Mouse (Mus musculus) heart, embryonic 14.5 days (tissue): ENCODE results near the gene Pole3. TPM values are rescaled to one million over a fixed set of nuclear protein-coding genes. Genes with fewer than 3 reads are reported as not detected.
A peak's percentile ranks its signal among the peaks of the same experiment; 100 is the strongest.
"Not testable (repeated sequence)": the region's sequence is repeated elsewhere in the genome, so short reads cannot be mapped to it uniquely, and the experiment has no call there.

Experiments used
- ATAC-seq: fragments of 200-750 bp; cut with Nextera tagmentation; 2 replicates; pipeline ENCODE4 v1.8.0; 2017; ENCODE audit warnings: low read depth, moderate TSS enrichment; ENCODE audit not compliant: insufficient number of reproducible peaks, insufficient read depth, low FRiP score
- H3K27ac ChIP-seq, 2 experiments: fragments of 200-500 bp in 1 of 2; fragments of 300-500 bp in 1 of 2; sonication (generic) in 1 of 2; replicated peaks in 1 of 2; 2 replicates each; pipeline ENCODE4 v1.5.1; 2012 to 2014; ENCODE audit warnings: low read depth in 2 of 2, low read length in 2 of 2, control low read depth in 1 of 2, mild to moderate bottlenecking in 1 of 2, mixed read lengths in 1 of 2; ENCODE audit not compliant: control insufficient read depth in 1 of 2, insufficient read depth in 1 of 2
- H3K27me3 ChIP-seq: fragments of 300-500 bp; sonication (generic); 2 replicates; pipeline ENCODE4 v1.6.1; 2014; ENCODE audit warnings: mild to moderate bottlenecking, low read length, control low read depth; ENCODE audit not compliant: control insufficient read depth, insufficient read depth
- H3K36me3 ChIP-seq: fragments of 300-500 bp; sonication (generic); 2 replicates; pipeline ENCODE4 v1.6.1; 2014; ENCODE audit warnings: mild to moderate bottlenecking, control low read depth, low read length, mixed read lengths; ENCODE audit not compliant: control insufficient read depth, insufficient read depth
- H3K4me1 ChIP-seq, 2 experiments: fragments of 200-500 bp in 1 of 2; fragments of 300-500 bp in 1 of 2; sonication (generic) in 1 of 2; 2 replicates each; pipeline ENCODE4 v1.6.1; 2012 to 2014; ENCODE audit warnings: low read length in 2 of 2, control low read depth in 1 of 2, mixed read lengths in 1 of 2; ENCODE audit not compliant: control insufficient read depth in 2 of 2, insufficient read depth in 2 of 2
- H3K4me2 ChIP-seq: fragments of 300-500 bp; sonication (generic); 2 replicates; pipeline ENCODE4 v1.6.1; 2014; ENCODE audit warnings: mild to moderate bottlenecking, low read length
- H3K4me3 ChIP-seq, 2 experiments: fragments of 200-500 bp in 1 of 2; fragments of 300-500 bp in 1 of 2; sonication (generic) in 1 of 2; 2 replicates each; pipeline ENCODE4 v1.5.1; 2012 to 2014; ENCODE audit warnings: low read length in 2 of 2, mild to moderate bottlenecking in 2 of 2, control low read depth in 1 of 2, low read depth in 1 of 2, moderate library complexity in 1 of 2; ENCODE audit not compliant: control insufficient read depth in 1 of 2, insufficient read depth in 1 of 2
- H3K9ac ChIP-seq: fragments of 300-500 bp; sonication (generic); 2 replicates; pipeline ENCODE4 v1.6.1; 2014; ENCODE audit warnings: mild to moderate bottlenecking, low read length
- H3K9me3 ChIP-seq: fragments of 300-500 bp; sonication (generic); 2 replicates; pipeline ENCODE4 v1.6.1; 2016; ENCODE audit warnings: low read length, control low read depth; ENCODE audit not compliant: control insufficient read depth
- WGBS: fragments of 180-500 bp; shearing (Covaris S2); extraction: QIAGEN DNeasy Blood & Tissue Kit; methylation state at CpG from one replicate; pipeline ENCODE4 v1.1.7; 2014; 5-methylcytosine and 5-hydroxymethylcytosine counted together
- polyA plus RNA-seq: library from polyadenylated mRNA; unstranded; fragments of >200 nt; fragmentation: Nextera tagmentation; extraction: Ambion mirVana; gene quantifications from 2 replicates; pipeline ENCODE4 v1.2.1, GENCODE M21; 2014

The Pole3 gene
- polyA plus RNA-seq, 1 experiment from 2014 or later: 50.7 TPM

DNA sequence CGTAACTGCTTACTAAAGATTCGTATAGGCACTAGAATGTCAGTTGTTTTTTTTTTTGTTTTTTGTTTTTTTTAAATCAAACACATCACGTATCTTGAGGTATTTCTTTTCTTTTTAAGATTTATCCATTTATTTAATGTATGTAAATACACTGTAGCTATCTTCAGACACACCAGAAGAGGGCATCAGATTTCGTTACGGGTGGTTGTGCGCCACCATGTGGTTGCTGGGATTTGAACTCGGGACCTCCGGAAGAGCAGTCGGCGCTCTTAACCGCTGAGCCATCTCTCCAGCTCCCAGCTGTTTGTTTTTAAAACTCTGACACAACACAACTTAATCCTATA is 45.3 kb downstream of the Pole3 start:
- 13% methylated on average over 11 of the region's 11 CpGs for WGBS
- H3K4me3 ChIP-seq: peak overlapping the region; percentile 41 to 51
- not testable (repeated sequence) for ATAC-seq, H3K4me1 ChIP-seq, H3K27me3 ChIP-seq, H3K36me3 ChIP-seq, H3K9me3 ChIP-seq, H3K27ac ChIP-seq, H3K9ac ChIP-seq
- peak overlapping the region; percentile 92 for H3K4me2 ChIP-seq

DNA sequence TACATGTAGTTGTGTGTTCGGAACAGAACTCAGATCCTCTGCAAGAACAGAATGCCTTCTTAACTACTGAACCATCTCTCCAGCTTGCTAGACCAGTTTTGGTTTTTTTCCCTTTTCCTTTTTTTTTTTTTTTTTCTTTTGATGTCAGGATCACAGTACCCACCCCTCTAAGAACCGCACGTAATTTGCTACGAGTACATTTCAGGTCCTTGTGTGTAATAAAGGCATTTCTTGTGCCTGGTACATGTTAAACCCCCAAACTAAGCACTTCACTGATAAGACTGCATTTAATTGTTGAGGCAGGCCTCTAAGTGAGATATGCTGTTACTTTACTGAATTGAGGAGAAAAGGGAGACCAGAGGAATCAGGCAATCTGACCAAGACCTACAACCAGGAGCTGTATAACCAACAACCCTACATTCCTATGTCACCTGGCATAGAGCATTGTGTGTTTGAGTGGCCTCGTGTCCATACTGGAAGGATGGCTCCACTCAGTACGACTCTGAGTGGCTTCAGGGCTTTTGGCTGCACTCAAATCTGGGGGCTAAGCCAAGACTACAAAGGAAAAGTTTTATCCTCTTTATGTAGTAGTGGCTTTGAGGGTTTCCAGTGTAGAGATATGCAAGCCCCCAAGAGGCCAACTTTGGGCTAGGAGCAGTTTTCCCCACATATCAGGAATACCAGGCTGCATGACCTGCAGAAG is 47.2 kb downstream of the Pole3 start:
- Histone ChIP-seq H3K27me3 (no peaks in the 10 kb centered on the region), H3K27ac (no peak overlapping the region), H3K4me3 (no peak overlapping the region), H3K4me1 (peaks cover 0 to 7% of the 10 kb centered on the region in 2 experiments; a peak in 3 of 4 replicates), H3K9ac (no peak overlapping the region), H3K4me2 (no peak overlapping the region), H3K36me3 (no peaks in the 10 kb centered on the region), H3K9me3 (no peaks in the 10 kb centered on the region)
- ATAC-seq: no peak
- 73% methylated on average over 6 of the region's 6 CpGs for WGBS

DNA sequence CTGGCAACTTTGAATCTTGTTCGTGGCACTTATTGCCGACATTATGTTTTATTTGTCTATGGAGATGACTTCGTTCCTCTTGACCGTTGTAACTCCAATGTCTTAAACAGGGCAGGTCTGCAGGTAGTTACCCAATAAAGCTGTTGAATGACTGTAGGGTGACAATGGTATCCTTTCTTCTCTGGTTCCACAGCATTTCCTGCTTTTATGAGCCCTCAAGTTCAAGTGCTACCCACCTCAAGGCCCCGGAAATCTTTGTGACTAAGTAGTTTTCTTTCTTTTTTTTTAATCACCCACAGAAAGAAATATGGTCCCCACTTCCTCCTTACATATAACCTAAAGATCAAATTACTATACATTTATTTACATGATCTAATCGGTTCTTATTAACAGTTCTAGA is 49.1 kb downstream of the Pole3 start:
- ATAC-seq: no peak
- WGBS: 86% methylated on average over 6 of the region's 6 CpGs
- Histone ChIP-seq H3K4me3 (no peak overlapping the region), H3K27ac (no peak overlapping the region), H3K9ac (no peak overlapping the region), H3K4me1 (peaks cover 0 to 7% of the 10 kb centered on the region in 2 experiments; a peak in 3 of 4 replicates), H3K36me3 (no peaks in the 10 kb centered on the region), H3K27me3 (no peaks in the 10 kb centered on the region), H3K9me3 (no peaks in the 10 kb centered on the region), H3K4me2 (no peak overlapping the region)

DNA sequence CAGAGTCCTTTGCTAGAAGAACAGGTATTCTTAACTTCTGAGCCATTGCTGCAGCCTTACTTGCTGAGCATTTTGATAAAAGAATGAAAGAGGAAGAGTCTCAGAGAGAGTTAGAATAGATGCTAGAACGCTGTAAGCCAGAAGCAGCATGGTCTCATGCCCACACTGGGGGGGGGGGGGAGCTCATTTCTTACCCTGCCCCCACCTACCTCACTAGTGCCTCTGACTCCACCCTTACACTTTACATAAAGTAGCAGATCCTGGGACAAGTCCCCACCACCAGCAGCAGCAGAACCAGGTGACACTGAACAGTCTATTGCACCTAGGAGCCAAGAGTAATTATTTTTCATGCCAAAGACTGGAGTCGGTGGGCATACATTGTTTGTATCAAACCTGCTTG is 49.7 kb downstream of the Pole3 start:
- Histone ChIP-seq H3K9ac (no peak overlapping the region), H3K36me3 (no peaks in the 10 kb centered on the region), H3K4me2 (no peak overlapping the region), H3K4me1 (peaks cover 0 to 7% of the 10 kb centered on the region in 2 experiments; a peak in 3 of 4 replicates), H3K27me3 (no peaks in the 10 kb centered on the region), H3K4me3 (no peak overlapping the region), H3K9me3 (no peaks in the 10 kb centered on the region), H3K27ac (no peak overlapping the region)
- no peak for ATAC-seq
- 69% methylated on average over 2 of the region's 2 CpGs for WGBS

Other genes starting within 250 kb of the Pole3 start
- gene Fkbp15, start 164.5 kb downstream of the Pole3 start, polyA plus RNA-seq: 18.0 and 20.8 TPM in 2 replicates
- 38.1 and 40.2 TPM in 2 replicates for gene Slc31a1, start 164.3 kb downstream of the Pole3 start, polyA plus RNA-seq
- gene Cdc26, start 116.4 kb downstream of the Pole3 start, polyA plus RNA-seq: 85.6 and 93.0 TPM in 2 replicates
- 12.6 and 14.9 TPM in 2 replicates for gene Prpf4, start 116.3 kb downstream of the Pole3 start, polyA plus RNA-seq
- not detected in 2 replicates for gene Rnf183, start 89.8 kb downstream of the Pole3 start, polyA plus RNA-seq
- 2.6 and 2.8 TPM in 2 replicates for gene Wdr31, start 54.2 kb downstream of the Pole3 start, polyA plus RNA-seq
- gene Bspry, start 45.0 kb downstream of the Pole3 start, polyA plus RNA-seq: 0.27 and 0.36 TPM in 2 replicates
- gene Hdhd3, start 21.6 kb downstream of the Pole3 start, polyA plus RNA-seq: 7.5 and 11.4 TPM in 2 replicates
- 67.2 and 69.3 TPM in 2 replicates for gene Alad, start 5.2 kb downstream of the Pole3 start, polyA plus RNA-seq
- gene 4933430I17Rik, start 301 bp upstream of the Pole3 start, polyA plus RNA-seq: 0.11 and 0.41 TPM in 2 replicates
- gene Rgs3, start 34.8 kb upstream of the Pole3 start, polyA plus RNA-seq: 58.9 and 70.4 TPM in 2 replicates